Mouse (Mus musculus) mouse embryonic stem cell (cell line): Measurements from ENCODE around the gene Armh1.
"Not testable (repeated sequence)": the region's sequence is repeated elsewhere in the genome, so short reads cannot be mapped to it uniquely, and the experiment has no call there.

Experiments
- in situ Hi-C, 2 experiments: fragments of 300-500 bp; cut with MboI; formaldehyde crosslinking; loops; 1 replicate in 1 of 2; 3 replicates in 1 of 2; pipeline ENCODE4 v1.14.3; 2019 to 2020; ENCODE audit warnings: low sequenced_read_pairs in 2 of 2, low pct_unique_long_range_greater_than_20kb in 1 of 2, mixed read lengths in 1 of 2; ENCODE audit not compliant: unreplicated experiment in 1 of 2

Gene Armh1

DNA sequence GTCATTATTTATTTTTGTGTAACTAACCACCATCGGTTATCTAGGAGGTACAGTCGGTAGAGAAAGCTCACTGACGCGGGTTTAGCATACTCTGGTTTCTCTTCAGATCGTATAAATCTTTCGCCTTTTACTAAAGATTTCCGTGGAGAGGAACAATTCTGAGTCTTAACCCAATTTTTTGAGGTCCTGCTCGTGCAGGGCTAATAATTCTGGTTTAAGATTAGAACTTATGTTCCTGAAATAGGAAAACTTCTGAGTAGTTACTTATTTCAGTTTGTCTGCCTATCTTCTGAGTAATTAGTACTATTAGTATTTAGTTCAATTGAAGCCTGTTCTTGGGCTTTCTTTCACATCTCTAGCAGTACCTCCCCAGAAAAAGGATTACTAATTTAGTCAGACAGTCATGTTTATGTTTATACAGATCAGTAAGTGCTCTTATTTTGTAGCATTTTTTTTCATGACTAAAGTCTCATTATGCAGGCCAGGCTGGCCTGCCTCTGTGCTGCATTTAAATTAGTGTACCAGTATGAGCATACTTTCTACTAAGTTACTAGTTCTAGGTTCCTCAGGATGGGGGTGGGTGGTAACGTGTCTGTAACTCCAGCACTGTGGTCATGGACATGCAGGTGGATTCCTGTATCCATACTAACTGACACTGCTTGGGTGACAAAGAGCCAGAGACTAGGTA lies 61.9 kb downstream of the Armh1 start:
- in situ Hi-C loops = no loop called here

GRCm38 (mm10) chr4:117189382-117189855 lies 62.5 kb downstream of the Armh1 start:
- in situ Hi-C loops = no loop called here

- in situ Hi-C loops = no loop called here
Observed at GRCm38 (mm10) chr4:117188969-117189368, 63.0 kb downstream of the Armh1 start.

GRCm38 (mm10) chr4:117182759-117183096 lies 69.2 kb downstream of the Armh1 start:
- in situ Hi-C loops = not testable (repeated sequence)

DNA sequence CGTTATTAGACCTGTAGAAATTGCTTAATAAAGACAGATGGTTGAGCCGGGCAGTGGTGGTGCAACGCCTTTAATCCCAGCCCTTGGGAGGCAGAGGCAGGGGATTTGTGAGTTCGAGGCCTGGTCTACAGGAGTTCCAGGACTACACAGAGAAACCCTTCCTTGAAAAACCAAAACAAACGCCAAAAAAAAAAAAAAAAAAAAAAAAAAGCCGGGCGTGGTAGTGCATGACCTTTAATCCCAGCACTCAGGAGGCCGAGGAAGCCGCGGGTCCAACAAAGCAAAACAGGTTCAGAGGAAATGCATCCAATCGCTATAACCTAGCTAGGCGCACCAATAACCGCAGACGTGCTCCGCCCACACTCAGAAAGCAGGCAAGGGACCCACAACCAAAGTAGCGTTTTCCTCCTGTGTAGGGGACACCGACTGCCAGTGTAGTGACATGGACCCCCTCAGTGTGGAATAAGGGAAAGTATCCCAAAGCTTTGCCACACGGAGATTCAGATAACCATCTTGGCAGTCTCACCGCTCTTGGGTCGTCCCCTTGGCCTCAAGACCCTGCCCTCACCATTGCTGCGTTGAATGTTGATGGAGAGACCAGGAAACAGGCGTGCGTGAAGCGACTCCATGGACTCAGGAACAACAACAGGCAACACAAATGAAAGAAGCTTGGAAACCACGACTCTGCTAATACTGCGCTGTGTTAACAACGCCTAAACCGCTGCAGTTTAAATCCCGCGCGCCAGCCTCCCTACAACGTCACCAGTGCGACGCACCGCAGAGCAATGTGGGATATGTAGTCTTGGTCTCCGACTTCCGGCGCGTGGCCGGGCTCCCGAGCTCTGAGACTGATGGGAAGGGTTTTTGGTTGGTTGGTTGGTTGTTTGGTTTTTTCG lies 69.8 kb downstream of the Armh1 start, which contains the start of gene Kif2c:
Gene Kif2c (minus strand): TSS at position 777 of the 896 bp plus-strand sequence.
- in situ Hi-C loops = no loop called here

- in situ Hi-C loops = no loop called here
Observed at GRCm38 (mm10) chr4:117169936-117170335, 82.0 kb downstream of the Armh1 start.
